Mouse (Mus musculus): ENCODE data around the gene Olfr1282. TPM values are rescaled to one million over a fixed set of nuclear protein-coding genes. Genes with fewer than 3 reads are reported as not detected.

Gene Olfr1282
- polyA plus RNA-seq, 1 experiment = not detected

DNA sequence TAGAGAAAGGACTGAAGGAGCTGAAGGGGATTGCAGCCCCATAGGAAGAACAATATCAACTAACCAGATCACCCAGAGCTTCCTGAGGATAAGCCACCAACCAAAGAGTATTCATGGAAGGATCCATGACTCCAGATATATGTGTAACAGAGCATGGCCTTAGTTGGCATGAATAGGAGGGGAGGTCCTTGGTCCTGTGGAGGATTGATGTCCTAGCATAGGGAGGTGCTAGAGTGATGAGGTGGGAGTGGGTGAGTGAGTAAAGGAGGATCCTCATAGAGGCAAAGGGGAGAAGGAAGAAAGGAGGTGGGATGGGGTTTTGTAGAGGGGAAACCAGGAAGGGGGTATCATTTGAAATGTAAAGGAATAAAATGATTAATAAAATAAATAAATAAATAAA, 37.3 kb downstream of the Olfr1282 start:
- no peak for DNase-seq
- Histone ChIP-seq H3K4me1 (ENCODE audit: control insufficient read depth, insufficient read depth, low read length) (no peaks in the 10 kb centered on the region), H3K4me3 (ENCODE audit: insufficient read depth, low read depth, low read length) (no peak overlapping the region), H3K27me3 (replicated peaks; ENCODE audit: control insufficient read depth, insufficient read depth, low read length) (no peaks in the 10 kb centered on the region), H3K36me3 (ENCODE audit: control insufficient read depth, insufficient read depth, low read length) (no peaks in the 10 kb centered on the region), H3K27ac (ENCODE audit: insufficient read depth, low read depth, low read length) (no peak overlapping the region)
- TF ChIP-seq POLR2A (IDR thresholded peaks at IDR 0.05; ENCODE audit: low read depth, low read length) (no peak), CTCF (conservative IDR thresholded peaks at IDR 0.05; ENCODE audit: insufficient read depth, insufficient read length, low read depth, low read length) (no peak)

DNA sequence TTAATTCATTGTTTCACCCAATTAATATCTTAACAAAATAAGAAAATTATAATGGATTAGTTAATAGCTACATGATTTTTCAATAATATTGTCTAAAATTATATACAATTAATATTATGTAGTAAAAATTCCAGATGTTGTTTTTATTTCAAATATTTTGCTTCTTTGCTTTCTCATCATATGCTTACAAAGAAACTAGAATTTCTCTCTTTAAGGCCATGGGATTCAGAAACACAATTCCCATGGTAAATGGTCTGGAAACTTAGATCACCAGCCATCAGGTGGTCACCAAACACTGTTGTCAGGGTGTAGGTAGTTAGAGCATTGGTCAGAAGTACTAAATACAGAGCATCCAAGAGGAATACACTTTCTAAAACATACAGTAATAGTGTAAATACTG, 46.0 kb downstream of the Olfr1282 start, which contains the start of gene Olfr1278:
TSS of gene Olfr1278 (plus strand) at position 301 of the 400 bp plus-strand sequence.
- H3K4me3 ChIP-seq (ENCODE audit: insufficient read depth, low read depth, low read length) = no peak within 1 kb of the TSS
- TF ChIP-seq POLR2A (IDR thresholded peaks at IDR 0.05; ENCODE audit: low read depth, low read length) (no peak), CTCF (conservative IDR thresholded peaks at IDR 0.05; ENCODE audit: insufficient read depth, insufficient read length, low read depth, low read length) (no peak)
- DNase-seq = no peak
- H3K27ac ChIP-seq (ENCODE audit: insufficient read depth, low read depth, low read length) = no peak within 1 kb of the TSS
- no peaks in the 10 kb centered on the region for H3K4me1 ChIP-seq (ENCODE audit: control insufficient read depth, insufficient read depth, low read length)
- H3K36me3 ChIP-seq (ENCODE audit: control insufficient read depth, insufficient read depth, low read length) = no peaks in the 10 kb centered on the region
- H3K27me3 ChIP-seq (replicated peaks; ENCODE audit: control insufficient read depth, insufficient read depth, low read length) = no peaks in the 10 kb centered on the region

Other genes starting within 250 kb of the Olfr1282 start
- gene Gm13941, start 230.1 kb downstream of the Olfr1282 start, polyA plus RNA-seq (2012; rRNA removed) = not detected in 2 replicates
- not detected in 2 replicates for gene Gm15130, start 183.1 kb downstream of the Olfr1282 start, polyA plus RNA-seq (2012; rRNA removed)
- not detected in 2 replicates for gene 4930430A15Rik, start 106.5 kb downstream of the Olfr1282 start, polyA plus RNA-seq (2012; rRNA removed)
- gene Olfr1275, start 100.8 kb downstream of the Olfr1282 start, polyA plus RNA-seq (2012; rRNA removed) = not detected in 2 replicates
- gene Olfr1276, start 81.6 kb downstream of the Olfr1282 start, polyA plus RNA-seq (2012; rRNA removed) = not detected in 2 replicates
- gene Olfr1277, start 62.0 kb downstream of the Olfr1282 start, polyA plus RNA-seq (2012; rRNA removed) = not detected in 2 replicates
- gene Olfr1278, start 45.9 kb downstream of the Olfr1282 start, polyA plus RNA-seq (2012; rRNA removed) = not detected in 2 replicates
- gene Olfr1279, start 35.4 kb downstream of the Olfr1282 start, polyA plus RNA-seq (2012; rRNA removed) = not detected in 2 replicates
- gene Olfr1280, start 22.1 kb downstream of the Olfr1282 start, polyA plus RNA-seq (2012; rRNA removed) = not detected in 2 replicates
- gene Olfr1281, start 9.6 kb downstream of the Olfr1282 start, polyA plus RNA-seq (2012; rRNA removed) = not detected in 2 replicates
- not detected in 2 replicates for gene Olfr1283, start 30.7 kb upstream of the Olfr1282 start, polyA plus RNA-seq (2012; rRNA removed)
- not detected in 2 replicates for gene Olfr1284, start 39.4 kb upstream of the Olfr1282 start, polyA plus RNA-seq (2012; rRNA removed)
- not detected in 2 replicates for gene Olfr1286, start 87.0 kb upstream of the Olfr1282 start, polyA plus RNA-seq (2012; rRNA removed)
- not detected in 2 replicates for gene Olfr1287, start 113.1 kb upstream of the Olfr1282 start, polyA plus RNA-seq (2012; rRNA removed)
- gene Olfr1288, start 138.0 kb upstream of the Olfr1282 start, polyA plus RNA-seq (2012; rRNA removed) = not detected in 2 replicates
- gene Olfr1289, start 144.7 kb upstream of the Olfr1282 start, polyA plus RNA-seq (2012; rRNA removed) = not detected in 2 replicates
- not detected in 2 replicates for gene Olfr1290, start 157.8 kb upstream of the Olfr1282 start, polyA plus RNA-seq (2012; rRNA removed)
- not detected in 2 replicates for gene Olfr1291-ps1, start 161.1 kb upstream of the Olfr1282 start, polyA plus RNA-seq (2012; rRNA removed)
- not detected in 2 replicates for gene Olfr1293-ps, start 189.1 kb upstream of the Olfr1282 start, polyA plus RNA-seq (2012; rRNA removed)
- gene Olfr1294, start 204.2 kb upstream of the Olfr1282 start, polyA plus RNA-seq (2012; rRNA removed) = not detected in 2 replicates
- not detected in 2 replicates for gene Olfr1295, start 233.6 kb upstream of the Olfr1282 start, polyA plus RNA-seq (2012; rRNA removed)

All from kidney, adult 2 months (tissue).